Mouse (Mus musculus) ES-E14 (cell line): Measurements from ENCODE around the gene Ciart.

ENCODE experiments used
- HCFC1 ChIP-seq: IDR thresholded peaks from 2 replicates; pipeline ENCODE4 v1.6.1; 2012; ENCODE audit warnings: low read length, inconsistent platforms, borderline replicate concordance; ENCODE audit not compliant: insufficient read depth
- MAFK ChIP-seq: IDR thresholded peaks from 2 replicates; pipeline ENCODE4 v1.6.1; 2014; ENCODE audit warnings: mild to moderate bottlenecking, low read depth, low read length, inconsistent platforms; ENCODE audit not compliant: insufficient read depth
- ZC3H11A ChIP-seq: IDR thresholded peaks from 2 replicates; pipeline ENCODE4 v1.6.1; 2012; ENCODE audit warnings: low read depth, mild to moderate bottlenecking, inconsistent platforms, low read length, borderline replicate concordance
- ZNF384 ChIP-seq: IDR thresholded peaks from 2 replicates; pipeline ENCODE4 v1.6.1; 2012; ENCODE audit warnings: low read depth, low read length, inconsistent platforms

GRCm38 (mm10) chr3:95899800-95900524 is 17.9 kb upstream of the Ciart start:
- TF ChIP-seq MAFK, result no peak
- TF ChIP-seq ZC3H11A, result no peak
- no peak for TF ChIP-seq HCFC1
- no peak for TF ChIP-seq ZNF384
